Mouse (Mus musculus): ENCODE measurements around the gene Chmp6. TPM values are rescaled to one million over a fixed set of nuclear protein-coding genes. Genes with fewer than 3 reads are reported as not detected.

Chmp6 gene
- polyA plus RNA-seq, 1 experiment from 2014 or later = 112 TPM

- Histone ChIP-seq H3K4me3 (no peak overlapping the region), H3K27ac (no peak overlapping the region; the same call in 1 of the 2 replicates), H3K4me1 (peaks cover 37% of the 10 kb centered on the region), H3K9ac (no peak overlapping the region; the same call in 1 of the 2 replicates), H3K4me2 (replicated peaks) (no peak overlapping the region), H3K36me3 (no peaks in the 10 kb centered on the region), H3K9me3 (no peaks in the 10 kb centered on the region), H3K27me3 (no peaks in the 10 kb centered on the region)
- 72% methylated on average over 5 of the region's 5 CpGs for WGBS
- ATAC-seq (ENCODE audit: low FRiP score, low read depth) = no peak
These were observed 39.4 kb downstream of the Chmp6 start for GRCm38 (mm10) chr11:119952429-119953224.

DNA sequence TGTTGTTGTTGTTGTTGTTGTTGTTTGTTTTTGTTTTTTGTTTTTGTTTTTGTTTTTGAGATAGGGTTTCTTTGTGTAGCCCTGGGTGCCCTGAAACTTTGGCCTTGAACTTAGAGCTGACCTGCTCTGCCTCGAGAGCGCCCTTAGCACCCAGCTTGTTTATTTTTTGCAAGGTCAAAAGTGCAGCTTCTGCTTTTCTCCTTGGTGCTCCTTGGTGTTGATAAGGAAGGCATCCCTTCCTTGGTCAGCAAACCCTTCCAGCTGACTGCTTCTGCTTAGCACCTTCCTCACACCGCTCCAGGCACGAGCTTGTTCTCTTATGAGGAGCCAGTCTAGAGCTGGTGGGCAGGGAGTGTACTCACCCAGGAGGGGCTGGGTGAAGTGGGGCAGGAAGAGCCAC is 41.0 kb downstream of the Chmp6 start:
- 67% methylated on average over 4 of the region's 4 CpGs for WGBS
- H3K27me3 ChIP-seq = no peaks in the 10 kb centered on the region
- H3K9me3 ChIP-seq = no peaks in the 10 kb centered on the region
- H3K9ac ChIP-seq = no peak overlapping the region
- H3K4me1 ChIP-seq = peaks cover 35% of the 10 kb centered on the region
- no peak overlapping the region for H3K4me3 ChIP-seq
- no peak overlapping the region for H3K4me2 ChIP-seq (replicated peaks)
- peaks cover 4% of the 10 kb centered on the region for H3K36me3 ChIP-seq
- no peak overlapping the region for H3K27ac ChIP-seq
- ATAC-seq (ENCODE audit: low FRiP score, low read depth) = no peak

GRCm38 (mm10) chr11:119954749-119955337 is 41.6 kb downstream of the Chmp6 start:
- Histone ChIP-seq H3K9ac (no peak overlapping the region), H3K4me1 (peaks cover 33% of the 10 kb centered on the region), H3K36me3 (peaks cover 4% of the 10 kb centered on the region), H3K4me3 (no peak overlapping the region), H3K4me2 (replicated peaks) (no peak overlapping the region), H3K27me3 (no peaks in the 10 kb centered on the region), H3K27ac (no peak overlapping the region), H3K9me3 (no peaks in the 10 kb centered on the region)
- WGBS = 69% methylated on average over 2 of the region's 2 CpGs
- no peak for ATAC-seq (ENCODE audit: low FRiP score, low read depth)

- Histone ChIP-seq H3K9me3 (no peaks in the 10 kb centered on the region), H3K27me3 (no peaks in the 10 kb centered on the region), H3K27ac (no peak overlapping the region), H3K4me3 (no peak overlapping the region), H3K4me2 (replicated peaks) (no peak overlapping the region), H3K9ac (no peak overlapping the region), H3K36me3 (peaks cover 7% of the 10 kb centered on the region), H3K4me1 (peaks cover 33% of the 10 kb centered on the region)
- 52% methylated on average over 3 of the region's 3 CpGs for WGBS
- ATAC-seq (ENCODE audit: low FRiP score, low read depth) = no peak
These were observed 42.2 kb downstream of the Chmp6 start for GRCm38 (mm10) chr11:119955432-119955831.

- Histone ChIP-seq H3K4me1 (peaks cover 33% of the 10 kb centered on the region), H3K9ac (no peak overlapping the region), H3K9me3 (no peaks in the 10 kb centered on the region), H3K27ac (no peak overlapping the region), H3K36me3 (peaks cover 16% of the 10 kb centered on the region), H3K27me3 (no peaks in the 10 kb centered on the region), H3K4me3 (no peak overlapping the region), H3K4me2 (replicated peaks) (no peak overlapping the region)
- no peak for ATAC-seq (ENCODE audit: low FRiP score, low read depth)
- 70% methylated on average over 13 of the region's 13 CpGs for WGBS
These were observed 43.3 kb downstream of the Chmp6 start for GRCm38 (mm10) chr11:119956590-119956989.

- Histone ChIP-seq H3K4me3 (no peak overlapping the region), H3K27ac (no peak overlapping the region), H3K27me3 (no peaks in the 10 kb centered on the region), H3K9me3 (no peaks in the 10 kb centered on the region), H3K4me2 (replicated peaks) (no peak overlapping the region), H3K9ac (no peak overlapping the region), H3K36me3 (peaks cover 16% of the 10 kb centered on the region), H3K4me1 (peaks cover 16% of the 10 kb centered on the region; the same call in 1 of the 2 replicates)
- WGBS = 78% methylated on average over 7 of the region's 7 CpGs
- no peak for ATAC-seq (ENCODE audit: low FRiP score, low read depth)
These were observed 45.6 kb downstream of the Chmp6 start for GRCm38 (mm10) chr11:119958856-119959255.

DNA sequence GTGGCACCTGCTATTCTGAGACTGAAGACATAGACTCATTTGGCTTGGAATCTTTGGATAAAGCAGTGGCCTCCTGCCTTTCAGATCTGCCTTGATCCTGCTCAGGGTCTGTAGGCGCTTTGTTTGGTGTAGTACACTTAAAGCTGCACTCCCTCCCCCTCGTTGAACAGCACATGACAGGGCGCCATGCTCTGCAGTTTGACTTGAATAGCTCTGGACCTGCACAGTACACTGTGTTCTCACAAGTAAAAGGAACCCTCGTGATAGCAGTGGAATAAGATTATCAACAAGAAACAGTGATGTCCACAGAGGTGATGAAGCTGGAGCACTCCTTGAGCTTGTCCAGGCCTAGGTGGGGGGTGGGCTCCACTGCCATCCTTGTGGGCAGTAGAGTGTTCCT is 46.5 kb downstream of the Chmp6 start:
- no peak for ATAC-seq (ENCODE audit: low FRiP score, low read depth)
- H3K4me2 ChIP-seq (replicated peaks) = no peak overlapping the region
- H3K9ac ChIP-seq = no peak overlapping the region

GRCm38 (mm10) chr11:119960671-119961070 is 47.4 kb downstream of the Chmp6 start:
- Histone ChIP-seq H3K9me3 (no peaks in the 10 kb centered on the region), H3K27me3 (no peaks in the 10 kb centered on the region), H3K36me3 (peaks cover 16% of the 10 kb centered on the region), H3K4me3 (no peak overlapping the region), H3K9ac (no peak overlapping the region), H3K27ac (no peak overlapping the region), H3K4me1 (0 out of 2 replicates have a peak, but pooled peaks cover 3% of the 10 kb centered on the region), H3K4me2 (replicated peaks) (no peak overlapping the region)
- ATAC-seq (ENCODE audit: low FRiP score, low read depth) = no peak
- WGBS = 90% methylated on average over 6 of the region's 6 CpGs

More for the DNA sequence above, 46.5 kb downstream of the Chmp6 start:
- Histone ChIP-seq H3K27ac (no peak overlapping the region), H3K9me3 (no peaks in the 10 kb centered on the region), H3K27me3 (no peaks in the 10 kb centered on the region), H3K36me3 (peaks cover 16% of the 10 kb centered on the region), H3K4me3 (no peak overlapping the region), H3K4me1 (peaks cover 12% of the 10 kb centered on the region; the same call in 1 of the 2 replicates)
- WGBS = 78% methylated on average over 4 of the region's 4 CpGs

DNA sequence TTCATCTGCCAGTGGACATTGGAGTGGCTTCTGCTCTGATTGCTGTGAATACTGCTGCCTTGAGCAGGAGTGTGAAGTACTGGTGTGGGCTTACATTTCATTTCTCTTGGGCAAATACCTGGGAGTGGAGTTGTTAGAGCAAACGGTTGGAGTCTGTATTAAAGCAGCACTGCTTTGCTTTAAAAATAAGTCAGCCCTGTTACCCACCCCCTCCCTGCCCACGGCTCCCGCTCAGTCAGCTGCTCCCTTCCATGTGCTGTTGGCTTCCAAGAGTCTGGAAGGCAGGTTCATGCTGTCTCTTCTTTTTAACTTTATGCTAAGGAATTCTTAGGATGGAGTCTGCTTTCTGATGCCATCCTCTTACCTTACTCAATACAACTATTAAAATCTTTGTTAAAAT is 48.3 kb downstream of the Chmp6 start:
- WGBS = 60% methylated on average over 3 of the region's 3 CpGs
- Histone ChIP-seq H3K4me1 (0 out of 2 replicates have a peak, but pooled peaks cover 2% of the 10 kb centered on the region), H3K36me3 (peaks cover 16% of the 10 kb centered on the region), H3K9me3 (no peaks in the 10 kb centered on the region), H3K27ac (no peak overlapping the region), H3K4me3 (no peak overlapping the region), H3K4me2 (replicated peaks) (no peak overlapping the region), H3K9ac (no peak overlapping the region), H3K27me3 (no peaks in the 10 kb centered on the region)
- ATAC-seq (ENCODE audit: low FRiP score, low read depth) = no peak

- H3K9me3 ChIP-seq = no peaks in the 10 kb centered on the region
- no peak for ATAC-seq (ENCODE audit: low FRiP score, low read depth)
- no peak overlapping the region for H3K9ac ChIP-seq
- peaks cover 7% of the 10 kb centered on the region for H3K4me1 ChIP-seq
- no peak overlapping the region for H3K4me3 ChIP-seq
- 26% methylated on average over 9 of the region's 9 CpGs for WGBS
- peaks cover 24% of the 10 kb centered on the region for H3K36me3 ChIP-seq
- no peaks in the 10 kb centered on the region for H3K27me3 ChIP-seq
- H3K27ac ChIP-seq = no peak overlapping the region
- no peak overlapping the region for H3K4me2 ChIP-seq (replicated peaks)
These were observed 51.8 kb downstream of the Chmp6 start for GRCm38 (mm10) chr11:119965053-119965452.

DNA sequence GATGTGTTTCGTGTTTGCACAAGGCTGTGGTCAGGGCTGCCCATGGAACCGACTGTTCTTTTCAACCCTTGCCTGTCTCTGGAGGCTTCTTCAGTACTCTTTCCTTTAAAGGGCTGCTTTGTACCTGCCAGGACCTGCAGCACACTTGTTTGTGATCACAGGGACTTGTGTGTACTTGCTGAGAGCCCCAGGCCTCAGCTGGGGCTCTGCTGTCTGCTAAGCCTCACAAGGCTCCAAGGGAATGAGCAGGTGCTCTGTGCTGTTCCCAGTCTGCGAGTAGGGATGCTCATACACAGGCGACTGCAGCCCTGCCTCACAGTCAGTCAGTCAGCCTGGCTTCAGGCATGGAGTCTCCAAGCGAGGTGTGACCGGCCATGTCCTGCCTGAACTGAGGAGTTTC is 53.1 kb downstream of the Chmp6 start:
- Histone ChIP-seq H3K4me1 (peaks cover 7% of the 10 kb centered on the region), H3K9me3 (no peaks in the 10 kb centered on the region), H3K36me3 (peaks cover 15% of the 10 kb centered on the region; the same call in 1 of the 2 replicates), H3K4me2 (replicated peaks) (no peak overlapping the region), H3K27ac (no peak overlapping the region), H3K27me3 (no peaks in the 10 kb centered on the region), H3K4me3 (no peak overlapping the region), H3K9ac (no peak overlapping the region)
- 79% methylated on average over 6 of the region's 6 CpGs for WGBS
- ATAC-seq (ENCODE audit: low FRiP score, low read depth) = no peak

GRCm38 (mm10) chr11:119967401-119967800 is 54.2 kb downstream of the Chmp6 start:
- Histone ChIP-seq H3K27me3 (no peaks in the 10 kb centered on the region), H3K9ac (no peak overlapping the region), H3K27ac (no peak overlapping the region), H3K4me1 (peaks cover 7% of the 10 kb centered on the region), H3K9me3 (no peaks in the 10 kb centered on the region), H3K4me3 (no peak overlapping the region), H3K4me2 (replicated peaks) (no peak overlapping the region), H3K36me3 (peaks cover 13% of the 10 kb centered on the region; the same call in 1 of the 2 replicates)
- no peak for ATAC-seq (ENCODE audit: low FRiP score, low read depth)
- 70% methylated on average over 8 of the region's 8 CpGs for WGBS

Data from limb, embryonic 13.5 days (tissue).